Mouse (Mus musculus) kidney, adult 2 months (tissue): Measurements from ENCODE around the gene Fam173a.

Source experiments
- CTCF ChIP-seq: fragments of 200-500 bp; conservative IDR thresholded peaks from 2 replicates; pipeline ENCODE4 v1.5.1; 2011; ENCODE audit warnings: low read depth, mild to moderate bottlenecking, control low read depth, low read length, moderate library complexity, mixed read lengths; ENCODE audit not compliant: insufficient read depth, insufficient read length
- POLR2A ChIP-seq: fragments of 200-500 bp; IDR thresholded peaks from one replicate; pipeline ENCODE4 v1.6.1; 2011; ENCODE audit warnings: low read depth, low read length, control low read depth

DNA sequence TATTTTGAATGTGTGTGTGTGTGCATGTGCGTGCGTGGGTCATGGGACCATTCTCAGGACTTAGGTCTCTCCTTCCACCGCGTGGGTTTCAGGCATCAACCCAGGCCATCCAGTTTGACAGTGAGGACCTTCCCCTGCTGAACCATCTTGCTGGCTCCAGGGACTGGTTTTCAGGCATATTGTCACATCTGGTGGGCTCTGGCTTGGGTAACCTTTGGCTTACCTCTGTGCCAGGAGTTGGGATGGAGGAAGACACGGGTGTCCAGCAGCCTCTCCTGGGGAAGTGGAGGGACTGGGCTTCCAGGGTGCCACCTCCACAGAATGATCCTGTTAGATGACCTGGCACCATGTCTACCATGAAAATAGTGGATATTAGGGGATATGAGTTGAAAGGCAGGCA, 14.8 kb downstream of the Fam173a start:
- TF ChIP-seq CTCF (no peak), POLR2A (no peak)
